Mouse (Mus musculus): ENCODE measurements around the gene Zfp383.
"Not testable (repeated sequence)": the region's sequence is repeated elsewhere in the genome, so short reads cannot be mapped to it uniquely, and the experiment has no call there.

The Zfp383 gene

GRCm38 (mm10) chr7:29908130-29908950 is at the start of gene Zfp383:
TSS of gene Zfp383 (plus strand) at chr7:29908223.
- peak; percentile 54 to 78 for DNase-seq (ENCODE audit: low spot score in 2 of 2)

GRCm38 (mm10) chr7:29859532-29860517 is 48.2 kb upstream of the Zfp383 start, which contains the start of gene Zfp420:
TSS of gene Zfp420 (plus strand) at chr7:29859979.
- DNase-seq (ENCODE audit: low spot score in 2 of 2) = peak; percentile 80 to 88

- DNase-seq (ENCODE audit: low spot score in 2 of 2) = no peak
These were observed 46.4 kb upstream of the Zfp383 start for GRCm38 (mm10) chr7:29861660-29862059.

- no peak for DNase-seq (ENCODE audit: low spot score in 2 of 2)
These were observed 33.8 kb upstream of the Zfp383 start for GRCm38 (mm10) chr7:29874256-29874655.

GRCm38 (mm10) chr7:29877561-29877960 is 30.5 kb upstream of the Zfp383 start:
- DNase-seq (ENCODE audit: low spot score in 2 of 2) = not testable (repeated sequence)

- no peak for DNase-seq (ENCODE audit: low spot score in 2 of 2)
These were observed 28.0 kb upstream of the Zfp383 start for GRCm38 (mm10) chr7:29880056-29880455.

GRCm38 (mm10) chr7:29880916-29881315 is 27.1 kb upstream of the Zfp383 start:
- DNase-seq (ENCODE audit: low spot score in 2 of 2) = no peak

- DNase-seq (ENCODE audit: low spot score in 2 of 2) = no peak
These were observed 17.5 kb upstream of the Zfp383 start for GRCm38 (mm10) chr7:29890501-29890900.

GRCm38 (mm10) chr7:29892756-29893155 is 15.3 kb upstream of the Zfp383 start:
- no peak for DNase-seq (ENCODE audit: low spot score in 2 of 2)

GRCm38 (mm10) chr7:29898351-29898750 is 9.7 kb upstream of the Zfp383 start:
- no peak for DNase-seq (ENCODE audit: low spot score in 2 of 2)

- DNase-seq (ENCODE audit: low spot score in 2 of 2) = no peak
These were observed 3.9 kb upstream of the Zfp383 start for GRCm38 (mm10) chr7:29904101-29904500.

GRCm38 (mm10) chr7:29905966-29906681 is 1.9 kb upstream of the Zfp383 start, which contains the start of gene Zfp27:
TSS of gene Zfp27 (minus strand) at chr7:29906572.
- DNase-seq (ENCODE audit: low spot score in 2 of 2) = peak; percentile 56 to 57

- DNase-seq (ENCODE audit: low spot score in 2 of 2) = no peak
These were observed 1.4 kb upstream of the Zfp383 start for GRCm38 (mm10) chr7:29906682-29907058.

- DNase-seq (ENCODE audit: low spot score in 2 of 2) = no peak
These were observed 817 bp upstream of the Zfp383 start for GRCm38 (mm10) chr7:29907206-29907605.

- no peak for DNase-seq (ENCODE audit: low spot score in 2 of 2)
These were observed 2.2 kb downstream of the Zfp383 start for GRCm38 (mm10) chr7:29910252-29910651.

GRCm38 (mm10) chr7:29912172-29912571 is 4.1 kb downstream of the Zfp383 start:
- DNase-seq (ENCODE audit: low spot score in 2 of 2) = no peak

GRCm38 (mm10) chr7:29917371-29918061 is 9.5 kb downstream of the Zfp383 start:
- DNase-seq (ENCODE audit: low spot score in 2 of 2) = no peak

- no peak for DNase-seq (ENCODE audit: low spot score in 2 of 2)
These were observed 10.0 kb downstream of the Zfp383 start for GRCm38 (mm10) chr7:29918062-29918453.

- no peak for DNase-seq (ENCODE audit: low spot score in 2 of 2)
These were observed 13.5 kb downstream of the Zfp383 start for GRCm38 (mm10) chr7:29921439-29922093.

- DNase-seq (ENCODE audit: low spot score in 2 of 2) = no peak
These were observed 14.8 kb downstream of the Zfp383 start for GRCm38 (mm10) chr7:29922780-29923179.
